Mouse (Mus musculus) embryonic fibroblast, embryonic 13.5 days (primary cell): ENCODE measurements around the gene Tacr2.

Source experiments
- CTCF ChIP-seq: IDR thresholded peaks from 2 replicates; pipeline ENCODE4 v1.5.1; 2011; ENCODE audit warnings: mild to moderate bottlenecking, control low read depth, low read length, moderate library complexity, borderline replicate concordance; ENCODE audit not compliant: insufficient read depth
- POLR2A ChIP-seq: IDR thresholded peaks from 2 replicates; pipeline ENCODE4 v1.6.1; 2011; ENCODE audit warnings: low read depth, mild to moderate bottlenecking, control low read depth, low read length, moderate library complexity

GRCm38 (mm10) chr10:62208241-62208896 is 43.9 kb upstream of the Tacr2 start:
- TF ChIP-seq POLR2A (no peak), CTCF (no peak)
